Mouse (Mus musculus): ENCODE results near the gene Zdhhc22.

The Zdhhc22 gene

GRCm38 (mm10) chr12:86998699-86999098 is 8.5 kb upstream of the Zdhhc22 start:
- ATAC-seq (ENCODE audit: insufficient number of reproducible peaks, low FRiP score, low TSS enrichment): no peak

- ATAC-seq (ENCODE audit: insufficient number of reproducible peaks, low FRiP score, low TSS enrichment): no peak
These were observed 5.7 kb upstream of the Zdhhc22 start for GRCm38 (mm10) chr12:86995931-86996330.

DNA sequence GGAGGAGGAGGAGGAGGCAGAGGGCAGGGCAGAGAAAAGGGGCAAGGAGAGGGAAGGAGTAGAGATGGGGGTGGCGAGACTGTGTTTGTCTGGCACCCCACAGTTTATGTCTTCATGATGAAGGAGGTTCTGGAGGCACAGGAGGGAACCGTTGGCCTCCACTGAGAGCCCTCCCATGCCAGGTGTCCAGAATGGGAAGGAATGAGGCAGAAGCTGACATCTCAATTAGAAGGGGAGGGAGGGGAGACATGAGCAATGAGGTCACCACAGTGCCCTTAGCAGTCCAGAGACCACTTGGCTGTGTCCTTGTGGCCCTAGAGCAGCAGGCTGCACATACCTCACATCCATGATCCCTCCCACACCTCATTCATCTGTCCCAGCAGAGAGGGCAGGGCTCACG is 4.5 kb upstream of the Zdhhc22 start:
- no peak for ATAC-seq (ENCODE audit: insufficient number of reproducible peaks, low FRiP score, low TSS enrichment)

DNA sequence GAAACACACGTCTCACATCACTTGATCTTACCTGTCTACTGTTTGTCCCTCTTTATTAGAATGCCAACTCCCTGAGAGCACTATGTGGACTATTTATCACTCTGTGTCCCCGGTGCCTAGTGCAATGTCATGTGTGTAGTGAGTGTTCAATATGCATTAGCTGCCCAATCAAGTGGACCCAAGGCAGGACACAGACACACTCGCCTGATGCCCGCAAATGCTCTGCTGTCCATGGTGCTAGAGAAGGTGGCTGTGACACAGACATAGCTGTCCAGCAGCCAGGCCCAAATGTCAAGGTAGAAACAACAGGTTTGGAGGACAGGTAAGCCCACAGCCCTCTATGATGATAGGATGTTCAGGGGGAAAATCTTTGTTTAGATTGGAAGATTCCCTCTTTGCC is 3.9 kb upstream of the Zdhhc22 start:
- ATAC-seq (ENCODE audit: insufficient number of reproducible peaks, low FRiP score, low TSS enrichment): no peak

DNA sequence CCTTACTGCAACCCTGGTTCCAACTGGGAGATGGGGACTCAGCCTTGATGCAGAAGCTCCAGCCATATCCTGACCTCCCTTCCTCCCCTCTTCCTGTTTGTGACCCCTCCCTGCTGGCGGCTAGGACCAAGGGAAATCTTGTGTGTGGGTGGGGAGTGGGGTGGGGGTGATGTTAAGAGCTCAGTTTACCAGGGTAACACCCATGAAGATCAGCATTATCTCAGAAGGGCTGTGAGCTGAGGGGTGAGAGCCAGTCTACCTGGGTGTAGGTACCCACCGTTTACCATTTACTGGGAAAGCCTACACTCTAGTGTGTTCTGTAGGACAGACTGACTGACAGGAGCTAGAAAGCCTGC is 503 bp upstream of the Zdhhc22 start:
- ATAC-seq (ENCODE audit: insufficient number of reproducible peaks, low FRiP score, low TSS enrichment): no peak

DNA sequence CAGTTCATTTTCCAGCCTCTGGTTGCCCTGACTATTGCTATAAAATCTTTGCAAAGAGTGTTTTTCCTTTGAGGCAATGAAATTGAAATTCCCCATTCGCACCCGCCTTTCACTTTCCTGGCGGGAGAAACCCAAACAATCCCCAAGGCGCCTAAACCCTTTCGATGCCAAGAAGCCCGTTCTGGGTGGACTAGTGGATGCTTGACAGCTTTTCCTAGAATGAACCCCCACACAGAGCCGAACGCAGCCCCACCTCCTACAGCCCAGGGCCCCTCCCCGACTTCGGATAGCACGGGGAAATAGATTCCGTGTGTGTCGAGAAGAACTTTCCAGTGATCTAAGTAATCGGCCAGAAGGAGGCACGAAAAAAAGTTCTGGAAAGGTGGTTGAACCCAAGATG is 852 bp downstream of the Zdhhc22 start:
- no peak for ATAC-seq (ENCODE audit: insufficient number of reproducible peaks, low FRiP score, low TSS enrichment)

GRCm38 (mm10) chr12:86988227-86988626 is 2.0 kb downstream of the Zdhhc22 start:
- ATAC-seq (ENCODE audit: insufficient number of reproducible peaks, low FRiP score, low TSS enrichment): no peak

DNA sequence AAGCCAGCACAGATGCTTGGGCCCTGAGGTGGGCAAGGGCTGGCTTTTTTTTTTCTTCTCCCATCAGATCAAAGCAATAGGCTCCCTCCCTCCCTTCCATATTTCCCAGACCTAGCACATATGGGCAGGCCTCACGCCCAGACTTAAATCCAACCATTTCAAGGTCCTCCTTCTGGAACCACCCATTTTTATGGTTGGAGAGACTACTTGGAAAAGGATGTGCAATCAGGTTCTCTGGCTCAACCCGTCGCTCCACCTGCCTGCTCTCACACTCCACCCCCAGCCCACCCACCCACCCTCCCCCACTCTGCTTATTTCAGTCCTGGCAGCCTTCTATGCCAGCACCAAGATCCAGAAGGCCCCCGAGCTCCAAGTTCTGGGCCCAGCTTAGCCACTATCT is 3.7 kb downstream of the Zdhhc22 start:
- no peak for ATAC-seq (ENCODE audit: insufficient number of reproducible peaks, low FRiP score, low TSS enrichment)

DNA sequence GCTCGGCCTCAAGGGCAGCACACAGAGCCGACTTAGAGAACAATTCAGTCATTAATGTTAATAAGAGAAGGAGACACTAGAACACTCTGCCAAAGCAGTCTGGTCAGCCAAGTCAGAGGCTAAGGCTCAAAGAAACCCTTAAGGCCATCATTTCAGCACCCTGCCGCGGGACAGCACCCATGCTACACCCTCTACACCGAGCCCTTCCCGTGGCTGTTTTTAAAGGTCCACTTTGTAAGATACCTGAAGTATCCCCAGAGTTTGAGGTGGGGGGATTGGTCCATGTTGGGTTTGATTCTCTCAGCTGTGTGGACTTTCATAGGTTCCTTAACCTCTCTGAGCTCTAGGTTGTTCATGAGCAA is 6.1 kb downstream of the Zdhhc22 start:
- ATAC-seq (ENCODE audit: insufficient number of reproducible peaks, low FRiP score, low TSS enrichment): no peak

DNA sequence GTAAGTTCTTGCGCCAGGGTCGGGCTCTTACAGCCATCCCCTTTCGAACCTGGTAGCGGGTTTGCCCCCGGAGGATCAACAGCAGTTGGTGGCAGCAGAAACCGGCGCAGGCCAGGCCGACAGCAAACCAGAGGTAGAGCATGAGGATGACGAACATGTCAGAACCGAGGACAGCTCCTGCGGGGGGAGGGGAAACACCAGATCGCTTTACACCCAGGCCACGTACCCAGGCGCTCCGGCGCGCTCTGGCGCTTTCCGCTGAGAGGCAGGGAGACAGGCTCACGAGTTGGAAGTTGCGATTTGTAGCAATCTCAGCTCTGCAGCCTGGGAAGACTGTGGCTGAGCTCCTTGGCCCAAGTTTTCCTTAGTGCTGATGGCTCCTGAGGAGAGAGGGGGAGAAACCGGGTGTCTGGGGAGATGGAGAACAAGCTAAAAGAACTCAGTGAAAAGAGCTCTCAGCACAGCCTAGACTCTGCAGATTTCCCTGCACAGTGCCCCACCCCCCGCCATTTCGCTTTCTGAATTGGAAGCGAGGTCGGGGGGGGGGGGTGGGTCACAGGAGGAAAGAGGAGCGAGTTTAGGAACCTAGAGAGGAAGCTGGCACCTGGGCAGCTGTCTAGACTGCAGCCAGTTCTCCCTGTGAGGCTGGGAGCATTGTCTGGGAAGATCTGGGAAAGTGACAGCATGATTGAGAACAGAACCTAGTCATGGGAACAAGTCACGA is 6.6 kb downstream of the Zdhhc22 start:
- ATAC-seq (ENCODE audit: insufficient number of reproducible peaks, low FRiP score, low TSS enrichment): no peak

DNA sequence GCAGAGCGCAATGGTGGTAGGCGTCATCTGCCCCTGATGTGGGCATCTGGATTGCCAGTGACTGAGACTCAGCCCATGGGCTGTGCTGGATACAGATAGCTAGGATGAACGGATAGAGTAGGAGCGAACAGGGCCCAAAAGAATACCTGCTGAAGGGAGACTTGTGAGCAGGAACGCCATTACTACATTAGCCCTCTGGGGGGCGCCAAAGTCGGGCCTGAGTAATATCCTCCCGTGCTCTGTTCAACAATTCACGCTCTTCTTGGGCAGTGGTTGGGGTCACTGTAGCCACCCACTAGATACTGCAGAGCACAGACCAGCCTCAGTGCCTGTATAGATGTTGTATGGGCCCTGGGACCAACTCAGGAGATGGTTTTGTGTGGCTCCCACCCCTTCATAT is 9.1 kb downstream of the Zdhhc22 start:
- ATAC-seq (ENCODE audit: insufficient number of reproducible peaks, low FRiP score, low TSS enrichment): no peak

DNA sequence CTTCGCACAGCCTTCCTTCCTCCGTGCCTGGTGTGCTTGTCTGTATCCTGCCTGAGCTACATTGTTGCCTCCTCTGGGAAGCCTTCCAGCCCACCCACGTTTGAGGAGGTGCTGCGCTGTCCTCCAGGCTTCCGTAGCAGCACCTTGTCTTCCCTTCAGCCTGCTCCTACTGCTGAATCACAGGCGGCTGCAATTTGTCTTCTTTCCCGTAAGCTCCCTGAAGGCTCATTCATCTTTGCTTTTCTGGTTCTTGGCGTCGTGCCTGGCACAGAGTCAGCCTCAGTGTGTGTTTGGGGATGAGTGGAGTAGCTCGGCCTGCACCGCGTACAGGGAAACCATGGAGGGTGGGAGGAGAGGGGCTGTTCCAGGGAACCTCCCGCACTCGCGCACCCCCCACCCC is 12.4 kb downstream of the Zdhhc22 start:
- ATAC-seq (ENCODE audit: insufficient number of reproducible peaks, low FRiP score, low TSS enrichment): no peak

DNA sequence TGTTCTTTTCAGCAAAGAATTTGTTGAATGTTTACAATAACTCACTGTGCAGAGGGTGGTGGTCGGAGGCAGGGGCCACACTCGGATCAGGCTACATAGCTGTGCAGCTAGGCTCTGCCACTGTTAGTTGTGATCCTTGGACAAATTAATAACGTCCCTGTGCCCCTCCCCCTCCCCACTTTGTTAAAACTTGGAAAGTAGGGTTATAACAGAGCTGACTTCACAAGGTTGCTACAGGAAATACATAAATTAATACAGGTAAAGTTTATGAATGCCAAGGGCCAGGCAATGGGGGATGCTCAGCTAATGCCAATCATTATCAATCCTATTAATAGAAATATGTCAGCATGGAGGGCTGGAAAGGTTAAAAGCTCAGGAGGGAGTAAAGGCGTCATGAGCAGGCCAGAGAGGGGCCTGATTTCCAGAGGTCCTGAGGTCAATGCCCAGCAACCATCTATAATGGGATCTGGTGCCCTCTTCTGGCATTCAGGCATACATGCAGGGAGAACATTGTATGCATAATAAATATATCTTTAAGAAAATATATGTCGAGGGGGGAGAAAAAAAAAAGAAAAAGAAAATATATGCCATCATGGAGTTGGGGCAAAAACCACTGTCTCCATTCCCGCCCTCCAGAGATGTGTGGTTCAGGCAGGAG is 13.6 kb downstream of the Zdhhc22 start:
- ATAC-seq (ENCODE audit: insufficient number of reproducible peaks, low FRiP score, low TSS enrichment): no peak

DNA sequence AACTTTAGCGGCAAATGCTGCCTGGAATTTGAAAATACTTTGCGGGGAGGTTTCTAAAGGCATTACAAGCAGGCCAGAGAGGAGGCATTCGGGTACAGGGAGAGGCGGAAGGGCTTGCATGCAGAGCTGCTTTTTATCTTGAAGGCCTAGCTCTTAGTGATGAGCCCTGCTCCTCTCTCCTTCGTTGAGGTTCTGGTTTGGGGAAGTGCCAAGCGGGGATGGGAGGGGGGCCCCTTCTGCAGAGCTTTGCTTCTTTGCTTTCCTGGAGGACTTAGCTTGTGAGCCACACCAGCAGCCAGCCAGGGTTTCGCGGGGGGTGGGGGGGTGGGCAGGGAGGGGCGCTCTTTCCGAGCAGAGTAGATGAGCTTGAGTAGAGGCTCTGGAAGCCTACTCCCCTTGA is 14.5 kb downstream of the Zdhhc22 start:
- ATAC-seq (ENCODE audit: insufficient number of reproducible peaks, low FRiP score, low TSS enrichment): no peak

DNA sequence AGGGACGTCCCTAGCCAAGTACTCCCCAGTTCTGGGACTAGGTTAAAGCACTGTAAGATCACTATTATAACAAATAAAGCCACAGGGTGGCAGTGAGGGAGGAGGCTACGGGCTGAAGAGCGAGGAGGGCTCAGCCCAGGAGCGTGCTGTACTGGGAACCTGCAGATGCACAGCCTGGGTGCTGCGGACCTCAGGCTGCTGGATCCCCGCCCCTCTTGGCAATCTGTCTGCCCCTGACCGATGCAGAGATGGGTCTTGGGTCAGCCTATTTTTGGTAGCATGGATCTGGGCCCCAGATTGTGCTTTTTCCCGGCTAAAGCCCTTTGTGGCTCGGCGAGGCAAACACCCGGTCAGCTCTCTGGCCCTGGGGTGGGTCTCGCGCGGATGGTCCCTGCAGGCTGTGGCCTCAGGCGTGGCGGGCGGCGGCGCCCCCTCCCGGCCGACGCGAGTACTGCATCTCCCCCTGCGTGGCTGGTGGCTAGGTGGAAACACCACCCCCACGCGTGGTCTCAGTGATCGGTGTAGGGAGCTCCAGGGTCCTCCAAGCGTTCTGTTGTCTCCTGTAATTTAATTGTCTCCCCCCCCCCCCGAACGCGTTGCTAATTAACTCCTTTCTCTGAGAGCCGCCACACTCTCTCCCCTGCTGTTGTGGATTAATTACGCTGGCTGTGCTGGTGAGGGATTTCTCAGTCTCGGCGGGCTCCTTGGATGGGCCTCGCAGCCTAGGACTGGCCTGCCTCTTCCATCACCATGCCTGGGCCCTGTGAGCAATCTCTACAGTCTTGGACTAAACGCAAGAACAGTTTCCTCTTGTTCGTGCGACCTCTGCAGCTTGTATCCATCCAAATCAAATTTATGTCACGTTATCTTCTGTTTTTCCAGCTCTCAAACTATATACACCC is 15.6 kb downstream of the Zdhhc22 start:
- ATAC-seq (ENCODE audit: insufficient number of reproducible peaks, low FRiP score, low TSS enrichment): peak; percentile 45

DNA sequence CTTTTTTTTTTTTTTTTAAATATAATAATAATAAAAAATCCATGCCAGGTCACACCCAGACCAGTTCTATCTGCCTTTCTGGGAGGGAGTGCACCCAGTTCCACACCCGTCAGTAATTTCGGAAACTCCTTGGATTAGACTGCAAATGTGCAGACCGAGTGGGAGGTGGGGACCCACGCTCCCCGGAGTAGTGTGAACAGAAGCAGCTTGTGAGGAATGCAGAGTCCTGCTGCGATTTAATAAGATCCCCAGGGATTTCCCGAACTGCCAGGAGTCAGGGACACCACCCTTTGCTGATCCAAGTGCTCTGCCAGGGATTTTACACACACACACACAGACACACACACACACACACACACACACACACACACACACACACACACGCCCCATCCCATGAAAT is 16.5 kb downstream of the Zdhhc22 start:
- ATAC-seq (ENCODE audit: insufficient number of reproducible peaks, low FRiP score, low TSS enrichment): no peak

DNA sequence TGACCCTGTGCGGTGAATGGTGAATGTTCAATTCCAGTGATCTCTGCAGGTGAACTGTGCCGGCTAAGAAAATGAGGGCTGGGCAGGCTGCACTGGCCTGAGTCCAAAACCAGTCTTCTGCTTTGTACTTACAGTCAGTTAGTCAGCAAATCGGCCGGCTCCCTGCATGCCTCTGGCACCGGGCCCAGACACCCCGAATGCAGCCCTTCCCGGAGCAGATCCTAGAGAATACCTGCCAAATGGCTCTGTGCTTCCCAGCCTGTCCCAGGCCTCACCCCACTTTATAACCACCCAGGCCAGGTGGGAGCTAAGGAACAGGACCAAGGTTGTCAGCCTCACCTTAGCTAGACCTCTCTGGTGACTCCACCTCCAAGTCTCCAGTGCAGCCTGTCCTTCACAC is 17.0 kb downstream of the Zdhhc22 start:
- ATAC-seq (ENCODE audit: insufficient number of reproducible peaks, low FRiP score, low TSS enrichment): peak; percentile 34

GRCm38 (mm10) chr12:86971089-86971488 is 19.1 kb downstream of the Zdhhc22 start:
- ATAC-seq (ENCODE audit: insufficient number of reproducible peaks, low FRiP score, low TSS enrichment): no peak

GRCm38 (mm10) chr12:86969220-86969601 is 21.0 kb downstream of the Zdhhc22 start:
- no peak for ATAC-seq (ENCODE audit: insufficient number of reproducible peaks, low FRiP score, low TSS enrichment)

- ATAC-seq (ENCODE audit: insufficient number of reproducible peaks, low FRiP score, low TSS enrichment): no peak
These were observed 21.6 kb downstream of the Zdhhc22 start for GRCm38 (mm10) chr12:86968468-86969219.

All from cerebellum, adult (tissue).